Mouse (Mus musculus) left cerebral cortex, postnatal 14 days (tissue): Measurements from ENCODE around the gene Il21. TPM values are rescaled to one million over a fixed set of nuclear protein-coding genes. Genes with fewer than 3 reads are reported as not detected.

ENCODE experiments used
- DNase-seq, 2 experiments: peaks; one replicate each; pipeline ENCODE4 v3.0.0; 2021 to 2022; ENCODE audit warnings: low spot score in 2 of 2, mixed read lengths in 1 of 2
- intact Hi-C: fragments of 180-260 bp; cut with DNase I; formaldehyde crosslinking; loops from one replicate; pipeline ENCODE4 v1.15.1; 2025
- microRNA-seq, 2 experiments: library from miRNA; unstranded; fragments of <30 nt; microRNA quantifications; one replicate each; pipeline ENCODE4 v1.2.0; 2022
- total RNA-seq, 2 experiments: library from RNA; stranded (reverse); gene quantifications; 2 replicates each; pipeline ENCODE4 v1.2.3; 2021

Gene Il21
- total RNA-seq, 2 experiments from 2014 or later: 0.27 TPM; not detected in 1

- intact Hi-C loops: loop anchor here (5.0 to 10.0 kb wide), 3 partner anchors 131 to 568 kb away; no protein-coding TSS in a partner anchor
- no peak for DNase-seq
These were observed 29.6 kb downstream of the Il21 start for GRCm38 (mm10) chr3:37202856-37203255.

- intact Hi-C loops: loop anchor here (5.0 to 10.0 kb wide), 3 partner anchors 129 to 567 kb away; no protein-coding TSS in a partner anchor
These were observed 31.1 kb downstream of the Il21 start for GRCm38 (mm10) chr3:37201122-37201916.

DNA sequence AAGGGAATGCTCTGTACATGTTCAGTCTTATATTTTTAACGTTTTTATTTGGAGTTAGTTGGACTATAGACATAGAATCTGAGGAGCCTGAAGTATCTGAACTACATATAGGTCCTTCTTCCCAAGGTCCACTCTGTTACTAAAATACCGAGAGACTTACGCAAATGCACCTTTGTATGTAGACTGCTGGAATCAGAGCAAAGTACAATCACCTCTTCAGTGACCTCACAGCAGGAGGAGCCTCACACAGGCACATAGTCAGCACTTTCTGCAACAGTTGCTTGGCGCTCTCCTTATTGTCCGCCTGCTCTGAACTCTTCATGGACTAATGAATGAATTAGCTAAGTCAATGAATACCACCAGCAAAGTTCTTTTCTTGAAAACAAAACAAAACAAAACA is 34.1 kb downstream of the Il21 start:
- intact Hi-C loops: no loop called here
- no peak for DNase-seq

More at GRCm38 (mm10) chr3:37201122-37201916, 31.1 kb downstream of the Il21 start:
- no peak for DNase-seq

DNA sequence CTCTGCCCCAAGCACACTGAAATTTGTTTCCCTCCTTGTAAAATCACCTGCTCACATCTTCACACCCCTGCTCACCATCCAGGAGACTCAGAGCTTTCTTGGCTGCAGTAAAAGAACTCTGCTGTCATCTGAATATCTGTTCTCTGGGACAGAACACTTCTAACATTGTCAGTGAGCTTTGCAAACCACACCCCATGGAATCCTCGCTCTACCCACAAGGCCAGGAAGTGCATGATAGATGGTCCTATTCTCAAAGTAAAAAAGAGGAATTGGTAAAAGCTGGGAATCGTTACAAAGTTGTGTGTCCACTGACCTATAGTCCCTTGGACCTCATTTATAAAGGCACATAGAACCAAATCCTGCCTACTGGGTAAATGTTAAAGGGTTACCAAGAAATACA is 40.5 kb downstream of the Il21 start:
- DNase-seq: no peak
- intact Hi-C loops: no loop called here

DNA sequence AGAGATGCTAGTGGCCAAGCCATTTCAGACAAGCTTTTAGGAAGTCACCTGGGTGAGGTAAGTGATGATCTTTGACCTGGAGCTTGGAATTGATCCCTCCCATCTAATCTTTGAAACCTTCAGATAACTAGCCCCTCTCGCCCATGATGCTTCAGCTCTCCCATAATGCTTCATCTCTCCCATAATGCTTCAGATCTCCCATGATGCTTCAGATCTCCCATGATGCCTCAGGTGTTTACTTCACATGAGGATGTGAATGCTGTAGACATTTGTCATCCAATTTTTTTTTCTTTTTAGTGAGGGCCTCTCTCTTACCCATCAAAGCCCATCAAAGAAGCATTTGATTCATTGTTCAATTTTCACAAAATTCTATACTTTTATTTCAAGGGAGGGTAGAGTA is 46.9 kb downstream of the Il21 start:
- no peak for DNase-seq
- intact Hi-C loops: no loop called here

- DNase-seq: peak; percentile 19 to 20
- intact Hi-C loops: no loop called here
These were observed 49.8 kb downstream of the Il21 start for GRCm38 (mm10) chr3:37182415-37183269.

- no peak for DNase-seq
- intact Hi-C loops: no loop called here
These were observed 51.4 kb downstream of the Il21 start for GRCm38 (mm10) chr3:37181041-37181440.

DNA sequence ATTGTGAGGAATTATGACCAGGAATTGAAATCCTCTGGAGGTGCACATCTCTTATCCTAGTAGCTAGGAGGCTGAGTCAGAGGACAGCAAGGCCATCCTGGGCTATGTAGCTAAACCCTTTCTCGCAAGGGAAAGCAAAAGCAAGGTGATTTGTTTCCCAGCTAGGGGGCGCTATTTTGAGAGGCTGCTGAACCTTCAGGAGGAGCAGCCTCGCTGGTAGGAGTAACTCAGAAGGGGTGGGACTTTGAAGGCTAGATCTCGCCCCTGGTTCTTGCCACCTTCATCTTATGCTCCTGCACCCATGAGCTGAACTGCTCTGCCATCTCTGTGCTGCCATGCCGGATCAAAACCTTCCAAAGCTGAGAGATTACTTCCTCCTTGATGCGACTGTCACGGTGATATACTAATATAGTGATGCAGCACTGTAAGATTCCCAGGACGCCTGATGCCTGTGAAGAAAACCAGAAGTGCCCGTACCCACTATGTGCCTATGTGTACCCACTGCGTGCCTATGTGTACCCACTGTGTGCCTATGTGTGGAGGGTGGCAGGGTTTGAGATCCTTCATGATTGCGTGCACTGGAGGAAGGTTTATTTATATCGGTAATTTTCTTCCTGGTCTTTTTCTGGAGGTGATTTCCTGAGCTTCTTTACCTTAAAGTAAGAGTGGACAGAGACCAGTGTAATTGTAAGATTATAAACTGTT is 52.2 kb downstream of the Il21 start:
- DNase-seq: no peak
- intact Hi-C loops: no loop called here

- intact Hi-C loops: no loop called here
These were observed 53.0 kb downstream of the Il21 start for GRCm38 (mm10) chr3:37179472-37179871.

DNA sequence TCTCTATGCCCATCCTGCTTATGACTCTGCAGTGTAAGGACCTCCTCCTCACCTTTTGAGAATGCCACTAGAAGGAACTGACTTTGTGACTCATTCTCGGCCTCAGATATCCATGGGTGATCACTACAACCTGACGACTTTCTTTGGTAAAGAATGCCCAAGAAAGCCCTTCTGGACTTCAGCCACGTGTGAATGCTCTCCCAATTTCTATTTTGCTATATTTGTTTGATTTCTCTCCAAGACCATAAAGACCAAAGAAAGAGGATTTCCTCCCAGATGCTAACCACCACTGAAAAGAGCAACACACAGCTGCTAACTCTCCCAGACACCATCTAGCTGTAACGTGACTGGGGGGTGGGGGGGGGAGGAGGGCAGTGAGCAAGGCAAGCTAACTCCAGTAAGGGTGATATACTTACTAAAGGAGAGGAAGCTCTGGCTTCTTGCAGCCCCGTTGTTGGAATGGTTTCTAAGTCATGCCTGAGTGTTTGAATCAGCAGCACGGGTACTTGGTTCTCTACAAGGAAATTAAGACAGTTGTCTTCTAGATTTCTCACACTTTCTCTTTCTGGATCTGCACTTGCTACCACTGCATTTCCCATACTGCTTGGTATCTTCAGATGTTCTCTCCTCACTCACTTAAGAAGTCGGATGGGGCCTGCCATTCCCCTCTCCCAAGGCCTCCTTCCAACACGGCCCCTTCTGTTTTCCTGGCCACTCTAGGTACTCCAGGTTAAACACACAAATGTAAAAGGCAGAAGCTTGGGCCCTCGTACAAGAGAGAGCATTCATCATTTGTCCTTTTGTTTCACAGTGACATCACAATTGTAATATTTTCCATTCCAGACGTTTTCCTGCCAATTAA is 57.5 kb downstream of the Il21 start:
- no peak for DNase-seq
- intact Hi-C loops: no loop called here

More at GRCm38 (mm10) chr3:37179472-37179871, 53.0 kb downstream of the Il21 start:
- no peak for DNase-seq

- DNase-seq: no peak
- intact Hi-C loops: no loop called here
These were observed 59.2 kb downstream of the Il21 start for GRCm38 (mm10) chr3:37173285-37173684.

Small RNA genes within 50 kb of the gene (microRNA-seq; reads per million reads assigned to microRNA genes)
- gene Gm24169: 0 reads per million in 2 experiments

Other genes starting within 250 kb of the Il21 start
- gene Adad1, start 169.1 kb downstream of the Il21 start, total RNA-seq: not detected
- gene Il2, start 106.7 kb downstream of the Il21 start, total RNA-seq: not detected
- gene Bbs12, start 79.9 kb upstream of the Il21 start, total RNA-seq: 1 to 10 TPM; 4.4 to 4.9 TPM
- 1 to 10 TPM; 5.5 to 8.3 TPM for gene Cetn4, start 80.1 kb upstream of the Il21 start, total RNA-seq
- gene Fgf2, start 115.7 kb upstream of the Il21 start, total RNA-seq: 1 to 10 TPM; 3.1 to 4.1 TPM
- gene Spata5, start 187.3 kb upstream of the Il21 start, total RNA-seq: 10 to 100 TPM; 18.8 to 24.4 TPM
- 1 to 10 TPM; 6.3 to 7.4 TPM for gene Nudt6, start 187.6 kb upstream of the Il21 start, total RNA-seq